Mouse (Mus musculus) lung, embryonic 14.5 days (tissue): ENCODE measurements around the gene Nell1. TPM values are rescaled to one million over a fixed set of nuclear protein-coding genes. Genes with fewer than 3 reads are reported as not detected.
A peak's percentile ranks its signal among the peaks of the same experiment; 100 is the strongest.

Source experiments
- ATAC-seq: fragments of 200-750 bp; cut with Nextera tagmentation; 2 replicates; pipeline ENCODE4 v1.8.0; 2017; ENCODE audit warnings: mild to moderate bottlenecking, moderate TSS enrichment, moderate library complexity; ENCODE audit not compliant: insufficient read depth
- DNase-seq: peaks from one replicate; pipeline ENCODE4 v3.0.0-alpha.2; 2015
- H3K27ac ChIP-seq: fragments of 300-500 bp; sonication (generic); 2 replicates; pipeline ENCODE4 v1.5.1; 2014; ENCODE audit warnings: low read depth, mild to moderate bottlenecking, moderate library complexity
- H3K27me3 ChIP-seq: fragments of 300-500 bp; sonication (generic); 2 replicates; pipeline ENCODE4 v1.6.1; 2014; ENCODE audit warnings: low read length, control low read depth; ENCODE audit not compliant: insufficient read depth
- H3K36me3 ChIP-seq: fragments of 300-500 bp; sonication (generic); 2 replicates; pipeline ENCODE4 v1.6.1; 2014; ENCODE audit warnings: control low read depth; ENCODE audit not compliant: insufficient read depth
- H3K4me1 ChIP-seq: fragments of 300-500 bp; sonication (generic); 2 replicates; pipeline ENCODE4 v1.6.1; 2014; ENCODE audit warnings: antibody characterized with exemption, control low read depth; ENCODE audit not compliant: insufficient read depth
- H3K4me2 ChIP-seq: fragments of 300-500 bp; sonication (generic); 2 replicates; pipeline ENCODE4 v1.6.1; 2014; ENCODE audit warnings: mild to moderate bottlenecking
- H3K4me3 ChIP-seq: fragments of 300-500 bp; sonication (generic); 2 replicates; pipeline ENCODE4 v1.5.1; 2014; ENCODE audit warnings: low read depth, low read length
- H3K9ac ChIP-seq: fragments of 300-500 bp; sonication (generic); 2 replicates; pipeline ENCODE4 v1.6.1; 2014
- H3K9me3 ChIP-seq: fragments of 300-500 bp; sonication (generic); 2 replicates; pipeline ENCODE4 v1.6.1; 2016; ENCODE audit warnings: low read depth, low read length, control low read depth
- CTCF ChIP-seq: IDR thresholded peaks from 2 replicates; pipeline ENCODE4 v1.5.1; 2016; ENCODE audit warnings: antibody characterized with exemption, low read depth
- WGBS: fragments of 180-500 bp; shearing (Covaris S2); extraction: QIAGEN DNeasy Blood & Tissue Kit; methylation state at CpG from one replicate; pipeline ENCODE4 v1.1.7; 2014; 5-methylcytosine and 5-hydroxymethylcytosine counted together
- polyA plus RNA-seq: library from polyadenylated mRNA; unstranded; fragments of >200 nt; fragmentation: Nextera tagmentation; extraction: Ambion mirVana; gene quantifications from 2 replicates; pipeline ENCODE4 v1.2.1, GENCODE M21; 2014

The Nell1 gene
- polyA plus RNA-seq, 1 experiment from 2014 or later, result 2.8 TPM

DNA sequence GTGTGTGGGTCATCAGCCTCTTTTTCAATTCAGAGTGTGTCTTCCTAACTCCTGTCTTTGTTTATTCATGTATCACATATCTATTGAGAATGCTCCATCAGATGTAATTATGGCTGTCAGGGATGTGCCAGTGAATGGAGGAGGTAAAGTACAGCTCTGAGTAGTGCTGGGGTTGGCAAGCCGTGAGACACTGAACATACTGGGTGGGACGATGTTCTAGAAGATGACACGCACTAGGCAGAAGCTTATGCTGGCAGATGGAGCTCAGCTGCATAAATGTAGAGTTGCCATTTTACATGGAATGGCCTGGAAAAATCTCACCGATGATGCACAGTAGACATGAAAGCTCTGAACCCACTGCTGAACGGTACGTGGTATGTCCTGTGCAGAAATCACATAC lies 493.1 kb downstream of the Nell1 start:
- Histone ChIP-seq H3K27ac (no peak overlapping the region), H3K9ac (no peak overlapping the region), H3K36me3 (no peaks in the 10 kb centered on the region), H3K4me3 (no peak overlapping the region), H3K9me3 (no peaks in the 10 kb centered on the region), H3K27me3 (no peaks in the 10 kb centered on the region), H3K4me2 (no peak overlapping the region), H3K4me1 (no peaks in the 10 kb centered on the region)
- WGBS, result 87% methylated on average over 6 of the region's 6 CpGs
- ATAC-seq (no peak), DNase-seq (no peak)
- no peak for TF ChIP-seq CTCF

DNA sequence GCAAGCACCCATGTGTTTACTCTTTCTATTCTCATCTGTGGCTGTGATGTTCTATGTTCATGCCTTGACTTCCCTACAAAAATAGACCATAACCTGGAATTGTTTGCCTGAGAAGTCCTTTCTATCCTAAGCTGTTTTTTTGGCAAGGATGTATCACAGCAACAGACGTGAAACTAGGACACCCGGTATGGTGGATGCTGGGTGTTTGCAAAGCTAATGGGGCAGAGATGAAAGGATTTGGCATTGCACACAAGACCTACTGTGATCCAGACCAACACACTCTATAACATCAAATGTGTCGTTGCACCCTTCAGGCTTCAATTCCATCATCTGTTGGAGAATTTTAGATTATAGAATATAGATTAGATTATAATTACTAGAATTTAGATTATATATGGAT lies 495.9 kb downstream of the Nell1 start:
- Histone ChIP-seq H3K4me2 (no peak overlapping the region), H3K27ac (no peak overlapping the region), H3K27me3 (no peaks in the 10 kb centered on the region), H3K9ac (no peak overlapping the region), H3K4me3 (no peak overlapping the region), H3K4me1 (no peaks in the 10 kb centered on the region), H3K9me3 (no peaks in the 10 kb centered on the region), H3K36me3 (no peaks in the 10 kb centered on the region)
- no peak for TF ChIP-seq CTCF
- no peak for DNase-seq
- WGBS, result 74% methylated on average over 3 of the region's 3 CpGs
- ATAC-seq, result no peak

DNA sequence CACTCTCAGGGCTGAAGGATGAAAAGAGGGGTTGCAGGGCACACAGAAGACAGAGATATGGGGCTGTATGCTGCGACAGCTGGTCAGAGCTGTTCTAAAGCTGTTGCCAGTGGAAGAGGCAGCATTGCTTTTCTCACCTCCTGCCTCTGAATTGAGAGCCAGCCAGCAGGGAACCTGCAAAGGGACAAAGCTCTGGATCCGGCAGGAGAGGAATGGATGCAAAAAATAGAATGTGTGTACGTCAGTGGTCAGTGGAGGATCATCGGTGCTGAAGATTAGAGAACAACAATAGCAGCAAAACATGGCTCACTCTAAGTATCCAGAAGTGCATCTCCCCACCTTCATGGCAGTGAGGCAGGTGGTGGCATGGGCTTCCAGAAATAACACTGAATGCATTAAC lies 507.3 kb downstream of the Nell1 start:
- no peak for TF ChIP-seq CTCF
- DNase-seq (no peak), ATAC-seq (no peak)
- H3K36me3 ChIP-seq, result no peaks in the 10 kb centered on the region
- WGBS, result 59% methylated on average over 4 of the region's 4 CpGs
- H3K4me1 ChIP-seq, result no peaks in the 10 kb centered on the region
- no peak overlapping the region for H3K9ac ChIP-seq
- H3K4me2 ChIP-seq, result no peak overlapping the region
- no peaks in the 10 kb centered on the region for H3K9me3 ChIP-seq
- no peaks in the 10 kb centered on the region for H3K27me3 ChIP-seq
- H3K27ac ChIP-seq, result no peak overlapping the region
- H3K4me3 ChIP-seq, result no peak overlapping the region

DNA sequence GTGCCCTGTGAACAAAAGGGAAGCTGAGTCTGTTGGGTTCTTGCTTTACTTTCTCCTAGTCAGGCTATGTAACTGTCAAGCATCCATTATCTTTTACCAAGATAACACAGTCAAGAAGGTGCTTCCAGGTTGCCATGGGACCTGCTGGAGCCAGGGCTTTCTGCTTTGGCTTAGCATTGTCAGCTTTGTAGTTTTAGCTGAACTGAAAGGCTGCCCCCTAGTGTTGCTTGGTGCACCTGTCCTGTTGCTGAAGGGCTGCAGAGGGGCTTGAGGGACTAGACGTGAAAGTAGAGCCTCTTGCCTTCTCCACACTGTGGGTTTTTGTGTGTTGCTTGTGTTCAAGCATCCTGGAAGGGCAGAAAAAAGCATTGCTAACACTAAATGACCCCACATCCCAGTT lies 510.6 kb downstream of the Nell1 start:
- no peaks in the 10 kb centered on the region for H3K36me3 ChIP-seq
- H3K9me3 ChIP-seq, result no peaks in the 10 kb centered on the region
- H3K27ac ChIP-seq, result no peak overlapping the region
- peak; percentile 73 for DNase-seq
- H3K4me2 ChIP-seq, result no peak overlapping the region
- H3K27me3 ChIP-seq, result no peaks in the 10 kb centered on the region
- no peak overlapping the region for H3K4me3 ChIP-seq
- TF ChIP-seq CTCF, result peak; percentile 64
- no peak for ATAC-seq
- H3K9ac ChIP-seq, result no peak overlapping the region
- 17% methylated on average over 1 of the region's 1 CpGs for WGBS
- no peaks in the 10 kb centered on the region for H3K4me1 ChIP-seq

DNA sequence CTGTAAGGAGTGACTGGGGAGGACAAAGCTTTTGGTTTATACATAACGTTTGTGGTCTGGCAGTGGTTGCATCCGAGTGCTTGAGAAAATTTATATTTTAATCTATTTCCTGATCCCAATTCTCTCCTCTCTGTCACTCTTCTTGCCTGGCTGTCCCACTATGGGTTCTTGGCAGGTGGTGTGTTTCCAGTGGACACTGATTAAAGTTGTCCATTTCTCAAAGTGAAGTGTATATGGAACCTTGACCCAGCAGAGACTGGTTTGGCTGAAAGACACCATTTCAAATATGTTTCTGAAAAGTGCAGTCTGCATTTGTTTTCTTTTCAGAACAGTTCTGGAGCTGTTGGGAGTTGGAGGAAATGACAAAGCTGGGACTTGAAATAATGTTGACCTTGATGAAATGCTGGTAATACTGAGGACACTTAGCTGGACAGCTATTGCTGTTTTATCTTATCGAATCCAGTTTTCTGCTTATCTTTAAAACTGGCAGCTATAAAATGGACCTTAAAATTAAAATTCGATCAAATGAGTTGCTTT lies 512.3 kb downstream of the Nell1 start:
- DNase-seq, result peak; percentile 69
- Histone ChIP-seq H3K36me3 (no peaks in the 10 kb centered on the region), H3K4me3 (no peak overlapping the region), H3K27me3 (no peaks in the 10 kb centered on the region), H3K4me2 (no peak overlapping the region), H3K27ac (no peak overlapping the region), H3K9ac (no peak overlapping the region), H3K9me3 (no peaks in the 10 kb centered on the region), H3K4me1 (no peaks in the 10 kb centered on the region)
- ATAC-seq, result peak; percentile 77
- no peak for TF ChIP-seq CTCF
- WGBS, result 36% methylated on average over 4 of the region's 4 CpGs

DNA sequence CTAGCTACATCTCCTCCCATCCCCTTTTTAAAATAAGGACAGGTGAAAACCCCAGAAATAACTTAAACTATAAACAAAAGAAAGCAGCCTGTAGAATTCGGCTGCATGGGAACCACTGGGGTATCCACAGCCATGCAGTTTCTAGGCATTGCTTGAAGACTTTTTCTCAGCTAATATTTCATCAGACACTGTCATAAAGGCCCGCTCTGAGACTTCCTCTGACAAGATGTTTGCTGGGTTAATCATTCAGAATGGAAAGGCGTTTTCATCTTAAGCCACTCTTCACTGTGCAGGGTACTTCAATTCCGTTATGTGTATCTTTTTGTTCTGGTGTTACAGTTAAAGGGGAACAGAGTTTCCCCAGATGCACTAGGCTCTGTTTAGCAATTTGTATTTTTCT lies 526.9 kb downstream of the Nell1 start:
- H3K27me3 ChIP-seq, result no peaks in the 10 kb centered on the region
- H3K9ac ChIP-seq, result no peak overlapping the region
- WGBS, result 23% methylated on average over 4 of the region's 4 CpGs
- DNase-seq (peak; percentile 56), ATAC-seq (peak; percentile 58; the same call in 1 of the 2 replicates)
- no peaks in the 10 kb centered on the region for H3K4me1 ChIP-seq
- H3K36me3 ChIP-seq, result no peaks in the 10 kb centered on the region
- H3K4me2 ChIP-seq, result no peak overlapping the region
- no peak overlapping the region for H3K27ac ChIP-seq
- no peak overlapping the region for H3K4me3 ChIP-seq
- no peak for TF ChIP-seq CTCF
- no peaks in the 10 kb centered on the region for H3K9me3 ChIP-seq

DNA sequence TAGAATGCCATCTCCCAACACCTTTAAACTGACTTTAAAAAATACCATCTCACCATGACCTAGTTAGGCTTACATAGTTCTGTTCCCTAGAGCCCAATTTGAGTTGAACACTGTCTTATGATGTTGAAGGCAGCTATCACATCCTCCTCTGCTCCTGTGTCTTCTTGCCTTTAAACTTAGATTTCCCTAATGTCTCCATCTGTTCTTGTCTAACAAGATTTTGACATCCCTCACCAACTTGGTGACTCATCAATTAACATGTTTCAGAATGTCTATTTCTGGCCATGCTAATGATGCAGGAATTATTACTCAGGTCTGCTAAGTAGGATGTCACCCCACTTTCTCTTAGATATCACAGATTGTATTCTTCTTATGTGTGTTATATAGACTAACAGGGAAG lies 532.4 kb downstream of the Nell1 start:
- no peak overlapping the region for H3K27ac ChIP-seq
- H3K4me1 ChIP-seq, result no peaks in the 10 kb centered on the region
- no peaks in the 10 kb centered on the region for H3K9me3 ChIP-seq
- no peak overlapping the region for H3K4me3 ChIP-seq
- ATAC-seq, result no peak
- no peak for TF ChIP-seq CTCF
- no peak for DNase-seq
- no peak overlapping the region for H3K4me2 ChIP-seq
- no peak overlapping the region for H3K9ac ChIP-seq
- no peaks in the 10 kb centered on the region for H3K36me3 ChIP-seq
- no peaks in the 10 kb centered on the region for H3K27me3 ChIP-seq

DNA sequence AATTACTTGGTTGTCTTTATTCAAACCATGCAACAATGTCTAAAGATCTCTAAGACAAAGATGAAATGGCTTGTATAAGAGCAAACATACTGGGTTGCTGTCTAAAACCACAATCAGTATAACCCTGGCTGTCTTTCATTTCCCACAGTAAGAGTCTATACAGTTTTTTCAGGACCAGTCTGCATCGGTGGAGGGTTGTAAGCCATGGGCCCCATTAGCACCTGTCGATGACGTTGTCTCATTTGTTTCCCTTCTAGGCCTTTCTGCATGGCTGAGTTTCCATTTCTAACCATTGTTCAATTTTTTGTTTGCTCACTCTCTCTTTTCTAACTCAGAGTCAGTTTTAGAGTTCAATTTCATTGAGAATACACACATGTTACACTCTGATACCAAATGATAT lies 540.2 kb downstream of the Nell1 start:
- no peaks in the 10 kb centered on the region for H3K36me3 ChIP-seq
- no peak overlapping the region for H3K4me2 ChIP-seq
- no peak overlapping the region for H3K4me3 ChIP-seq
- ATAC-seq, result no peak
- H3K9ac ChIP-seq, result no peak overlapping the region
- no peak for DNase-seq
- no peaks in the 10 kb centered on the region for H3K4me1 ChIP-seq
- H3K9me3 ChIP-seq, result no peaks in the 10 kb centered on the region
- 88% methylated on average over 3 of the region's 3 CpGs for WGBS
- no peaks in the 10 kb centered on the region for H3K27me3 ChIP-seq
- no peak for TF ChIP-seq CTCF
- H3K27ac ChIP-seq, result no peak overlapping the region
